Mouse (Mus musculus): ENCODE data around the gene Dnlz. TPM values are rescaled to one million over a fixed set of nuclear protein-coding genes. Genes with fewer than 3 reads are reported as not detected.

Gene Dnlz
- total and polyA plus RNA-seq, 3 experiments = 21.8 to 27.7 TPM; not detected in 1

DNA sequence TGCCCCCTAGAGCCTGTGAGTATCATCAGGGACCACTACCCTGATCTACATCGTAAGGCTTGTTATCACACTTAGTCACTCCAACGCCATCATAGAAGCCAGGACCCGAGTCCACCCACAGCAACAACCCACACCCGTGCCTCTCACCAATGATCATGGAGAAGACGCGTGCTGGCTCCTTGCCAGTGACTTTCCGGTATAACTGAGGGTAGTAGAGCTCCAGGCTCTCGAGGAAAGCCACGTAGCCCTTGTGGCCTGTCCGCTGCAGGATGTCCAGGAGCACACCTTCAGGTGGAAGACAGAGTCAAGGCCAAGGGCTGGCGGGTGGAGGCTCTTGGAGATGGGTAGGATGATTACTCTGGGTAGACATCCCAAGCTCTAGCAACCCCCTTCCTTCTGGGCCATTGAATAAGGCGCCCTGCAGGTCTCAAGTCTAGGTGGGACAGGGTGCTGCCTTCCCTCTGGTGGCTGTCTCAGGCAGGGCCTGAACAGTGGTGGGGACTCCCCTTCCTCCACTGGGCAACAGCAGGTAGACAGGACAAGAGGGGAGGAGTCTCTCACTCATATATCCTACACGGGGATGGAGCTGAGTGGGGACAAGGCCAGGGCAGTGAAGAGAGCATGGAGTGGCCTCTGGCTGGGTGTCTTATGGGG, 6.9 kb upstream of the Dnlz start:
- Histone ChIP-seq H3K79me2 (ENCODE audit: control insufficient read depth, insufficient read depth, low read length, poor library complexity) (no peaks in the 10 kb centered on the region), H3K9me3 (replicated peaks; ENCODE audit: insufficient read depth, low read length) (no peaks in the 10 kb centered on the region), H3K9ac (ENCODE audit: control insufficient read depth, low read depth, low read length, poor library complexity, severe bottlenecking) (no peak overlapping the region), H3K27ac (ENCODE audit: control insufficient read depth, low read depth, low read length) (no peak overlapping the region), H3K4me1 (ENCODE audit: control insufficient read depth in 1 of 2, insufficient read depth in 2 of 2, low read length in 2 of 2) (no peaks in the 10 kb centered on the region), H3K27me3 (ENCODE audit: control insufficient read depth in 1 of 2, insufficient read depth in 2 of 2, low read length in 2 of 2) (no peaks in the 10 kb centered on the region), H3K4me3 (ENCODE audit: control insufficient read depth in 1 of 2, insufficient read depth in 1 of 2, low read depth in 2 of 2, low read length in 2 of 2) (no peak overlapping the region), H3K36me3 (ENCODE audit: control insufficient read depth in 1 of 2, insufficient read depth in 2 of 2, low read length in 2 of 2) (no peaks in the 10 kb centered on the region)
- no peak for DNase-seq (ENCODE audit: low read depth, low spot score)
- TF ChIP-seq GATA1 (IDR thresholded peaks at IDR 0.05; ENCODE audit: low read depth, low read length) (no peak), POLR2AphosphoS5 (IDR thresholded peaks at IDR 0.05; ENCODE audit: borderline replicate concordance, low read depth, low read length) (no peak), RCOR1 (IDR thresholded peaks at IDR 0.05; ENCODE audit: low read depth, low read length) (no peak), POLR2AphosphoS2 (IDR thresholded peaks at IDR 0.05; ENCODE audit: low read length) (no peak)

GRCm38 (mm10) chr2:26357484-26357883, 5.6 kb upstream of the Dnlz start:
- no peak overlapping the region for H3K9ac ChIP-seq (ENCODE audit: control insufficient read depth, low read depth, low read length, poor library complexity, severe bottlenecking)

DNA sequence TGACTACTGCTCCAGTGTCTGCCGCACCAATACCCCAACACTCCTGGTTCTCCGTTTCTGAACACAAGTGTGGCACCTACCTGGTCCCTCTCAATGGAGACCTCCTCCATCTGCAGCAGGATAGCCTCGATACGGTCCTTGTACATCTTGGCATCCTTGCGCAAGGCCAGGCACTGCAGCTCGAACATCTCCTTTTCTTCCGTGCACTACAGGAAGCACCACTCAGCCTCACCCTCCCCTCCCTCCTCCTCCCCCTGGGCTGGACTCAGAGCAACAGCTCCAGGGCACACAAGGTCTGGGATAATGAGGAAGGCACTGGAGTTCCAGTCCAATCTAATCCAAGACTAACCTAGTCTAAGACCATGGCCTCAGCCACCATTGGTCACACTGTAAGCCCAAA, 4.8 kb upstream of the Dnlz start:
- Histone ChIP-seq H3K79me2 (ENCODE audit: control insufficient read depth, insufficient read depth, low read length, poor library complexity) (peaks cover 6% of the 10 kb centered on the region; the same call in 1 of the 2 replicates), H3K27ac (ENCODE audit: control insufficient read depth, low read depth, low read length) (no peak overlapping the region), H3K36me3 (ENCODE audit: control insufficient read depth in 1 of 2, insufficient read depth in 2 of 2, low read length in 2 of 2) (peaks cover 0 to 2% of the 10 kb centered on the region in 2 experiments; a peak in 1 of 4 replicates)

More at GRCm38 (mm10) chr2:26357484-26357883, 5.6 kb upstream of the Dnlz start:
- H3K36me3 ChIP-seq (ENCODE audit: control insufficient read depth in 1 of 2, insufficient read depth in 2 of 2, low read length in 2 of 2) = peaks cover 0 to 2% of the 10 kb centered on the region in 2 experiments; a peak in 1 of 4 replicates
- H3K27ac ChIP-seq (ENCODE audit: control insufficient read depth, low read depth, low read length) = no peak overlapping the region
- no peak for DNase-seq (ENCODE audit: low read depth, low spot score)
- peaks cover under 1% of the 10 kb centered on the region; the same call in 1 of the 2 replicates for H3K79me2 ChIP-seq (ENCODE audit: control insufficient read depth, insufficient read depth, low read length, poor library complexity)
- no peak overlapping the region for H3K4me3 ChIP-seq (ENCODE audit: control insufficient read depth in 1 of 2, insufficient read depth in 1 of 2, low read depth in 2 of 2, low read length in 2 of 2)
- H3K9me3 ChIP-seq (replicated peaks; ENCODE audit: insufficient read depth, low read length) = no peaks in the 10 kb centered on the region
- H3K27me3 ChIP-seq (ENCODE audit: control insufficient read depth in 1 of 2, insufficient read depth in 2 of 2, low read length in 2 of 2) = no peaks in the 10 kb centered on the region; a peak in 1 of 4 replicates
- peaks cover 0 to 7% of the 10 kb centered on the region in 2 experiments; a peak in 2 of 4 replicates for H3K4me1 ChIP-seq (ENCODE audit: control insufficient read depth in 1 of 2, insufficient read depth in 2 of 2, low read length in 2 of 2)
- TF ChIP-seq ZKSCAN1 (IDR thresholded peaks at IDR 0.05; ENCODE audit: low read depth, low read length) = no peak
- no peak for TF ChIP-seq MEF2A (IDR thresholded peaks at IDR 0.05; ENCODE audit: extremely low read depth, insufficient replicate concordance, low read depth, low read length, poor library complexity, severe bottlenecking)
- peak in 2 of 3 experiments; percentile 3 to 28; a peak in 2 of 6 replicates for TF ChIP-seq CTCF (IDR thresholded peaks at IDR 0.05 in 2 of 3, conservative IDR thresholded peaks at IDR 0.05 in 1 of 3; ENCODE audit: control insufficient read depth in 1 of 3, insufficient read depth in 1 of 3, low read depth in 2 of 3, low read length in 3 of 3, poor library complexity in 1 of 3, severe bottlenecking in 1 of 3)
- TF ChIP-seq POLR2A (IDR thresholded peaks at IDR 0.05; ENCODE audit: control insufficient read depth in 1 of 2, insufficient read depth in 1 of 2, low read depth in 1 of 2, low read length in 2 of 2, poor library complexity in 1 of 2) = no peak
- TF ChIP-seq USF1 (IDR thresholded peaks at IDR 0.05; ENCODE audit: low read depth, low read length) = no peak

More for the DNA sequence above, 4.8 kb upstream of the Dnlz start:
- Histone ChIP-seq H3K9me3 (replicated peaks; ENCODE audit: insufficient read depth, low read length) (no peaks in the 10 kb centered on the region), H3K4me1 (ENCODE audit: control insufficient read depth in 1 of 2, insufficient read depth in 2 of 2, low read length in 2 of 2) (peaks cover 0 to 7% of the 10 kb centered on the region in 2 experiments; a peak in 2 of 4 replicates), H3K27me3 (ENCODE audit: control insufficient read depth in 1 of 2, insufficient read depth in 2 of 2, low read length in 2 of 2) (no peaks in the 10 kb centered on the region; a peak in 1 of 4 replicates), H3K9ac (ENCODE audit: control insufficient read depth, low read depth, low read length, poor library complexity, severe bottlenecking) (no peak overlapping the region), H3K4me3 (ENCODE audit: control insufficient read depth in 1 of 2, insufficient read depth in 1 of 2, low read depth in 2 of 2, low read length in 2 of 2) (no peak overlapping the region)
- DNase-seq (ENCODE audit: low read depth, low spot score) = no peak
- no peak for TF ChIP-seq CTCF (IDR thresholded peaks at IDR 0.05 in 2 of 3, conservative IDR thresholded peaks at IDR 0.05 in 1 of 3; ENCODE audit: control insufficient read depth in 1 of 3, insufficient read depth in 1 of 3, low read depth in 2 of 3, low read length in 3 of 3, poor library complexity in 1 of 3, severe bottlenecking in 1 of 3)
- no peak for TF ChIP-seq ETS1 (IDR thresholded peaks at IDR 0.05; ENCODE audit: low read depth, low read length)
- no peak for TF ChIP-seq MYB (IDR thresholded peaks at IDR 0.05; ENCODE audit: low read depth, low read length)
- no peak for TF ChIP-seq MAZ (IDR thresholded peaks at IDR 0.05; ENCODE audit: low read depth, low read length)
- TF ChIP-seq POLR2AphosphoS5 (IDR thresholded peaks at IDR 0.05; ENCODE audit: borderline replicate concordance, low read depth, low read length) = no peak
- TF ChIP-seq TCF12 (IDR thresholded peaks at IDR 0.05; ENCODE audit: low read depth, low read length) = no peak
- TF ChIP-seq UBTF (IDR thresholded peaks at IDR 0.05; ENCODE audit: borderline replicate concordance, insufficient read depth, low read depth, low read length) = no peak
- no peak for TF ChIP-seq GABPA (IDR thresholded peaks at IDR 0.05; ENCODE audit: low read depth, low read length)
- TF ChIP-seq MAFK (IDR thresholded peaks at IDR 0.05; ENCODE audit: borderline replicate concordance, low read depth, low read length) = no peak
- TF ChIP-seq MYC (IDR thresholded peaks at IDR 0.05; ENCODE audit: low read depth, low read length) = no peak
- no peak for TF ChIP-seq MAX (IDR thresholded peaks at IDR 0.05; ENCODE audit: low read length)
- TF ChIP-seq ZMIZ1 (IDR thresholded peaks at IDR 0.05; ENCODE audit: low read depth, low read length) = no peak
